Mouse (Mus musculus) ES-Bruce4 (cell line): Measurements from ENCODE around the gene Col4a1.

Experiments used
- CTCF ChIP-seq: IDR thresholded peaks from one replicate; pipeline ENCODE4 v1.8.1; 2011; ENCODE audit warnings: low read depth, low read length
- EP300 ChIP-seq: IDR thresholded peaks from 2 replicates; pipeline ENCODE4 v1.6.1; 2011; ENCODE audit warnings: low read depth, low read length; ENCODE audit not compliant: insufficient read depth
- POLR2A ChIP-seq: IDR thresholded peaks from one replicate; pipeline ENCODE4 v1.8.1; 2011; ENCODE audit warnings: low read length; ENCODE audit not compliant: insufficient read depth

- TF ChIP-seq CTCF (no peak), POLR2A (no peak), EP300 (no peak)
These were observed 126.2 kb downstream of the Col4a1 start for GRCm38 (mm10) chr8:11186456-11186855.
